Mouse (Mus musculus) forebrain, postnatal 0 days (tissue): ENCODE measurements at regions not wholly inside any gene's neighbourhood (a gene's known extent, or its start where the extent isn't known, plus 50 kb on each side); places are given as distances from the start of the nearest gene placed in this dataset.

ENCODE experiments used
- ATAC-seq: fragments of 200-750 bp; cut with Nextera tagmentation; 2 replicates; pipeline ENCODE4 v1.8.0; 2017; ENCODE audit warnings: mild to moderate bottlenecking, moderate library complexity
- DNase-seq: peaks from one replicate; pipeline ENCODE4 v3.0.0-alpha.2; 2015
- H3K27ac ChIP-seq: fragments of 300-500 bp; sonication (generic); 2 replicates; pipeline ENCODE4 v1.5.1; 2014; ENCODE audit warnings: low read depth, mild to moderate bottlenecking, antibody characterized with exemption, low read length, moderate library complexity, mixed read lengths
- H3K27me3 ChIP-seq: fragments of 300-500 bp; sonication (generic); 2 replicates; pipeline ENCODE4 v1.6.1; 2014; ENCODE audit warnings: mild to moderate bottlenecking, low read length, mixed read lengths; ENCODE audit not compliant: insufficient read depth
- H3K36me3 ChIP-seq: fragments of 300-500 bp; sonication (generic); 2 replicates; pipeline ENCODE4 v1.6.1; 2014; ENCODE audit warnings: mild to moderate bottlenecking, moderate library complexity; ENCODE audit not compliant: insufficient read depth
- H3K4me1 ChIP-seq: fragments of 300-500 bp; sonication (generic); 2 replicates; pipeline ENCODE4 v1.6.1; 2014; ENCODE audit warnings: antibody characterized with exemption; ENCODE audit not compliant: insufficient read depth
- H3K4me2 ChIP-seq: fragments of 300-500 bp; sonication (generic); 2 replicates; pipeline ENCODE4 v1.6.1; 2014; ENCODE audit warnings: low read depth, mild to moderate bottlenecking, moderate library complexity
- H3K4me3 ChIP-seq: fragments of 300-500 bp; sonication (generic); 2 replicates; pipeline ENCODE4 v1.5.1; 2014; ENCODE audit warnings: low read depth, low read length, mixed read lengths
- H3K9ac ChIP-seq: fragments of 300-500 bp; sonication (generic); 2 replicates; pipeline ENCODE4 v1.6.1; 2014; ENCODE audit warnings: mild to moderate bottlenecking
- H3K9me3 ChIP-seq: fragments of 300-500 bp; sonication (generic); 2 replicates; pipeline ENCODE4 v1.6.1; 2016; ENCODE audit warnings: low read length
- CTCF ChIP-seq: sonication (generic); IDR thresholded peaks from 2 replicates; pipeline ENCODE4 v1.5.1; 2016; ENCODE audit warnings: antibody characterized with exemption, control low read depth, low read depth
- WGBS: fragments of 180-500 bp; shearing (Covaris S2); extraction: QIAGEN DNeasy Blood & Tissue Kit; methylation state at CpG from one replicate; pipeline ENCODE4 v1.1.7; 2014; 5-methylcytosine and 5-hydroxymethylcytosine counted together

- Histone ChIP-seq H3K4me1 (no peaks in the 10 kb centered on the region), H3K27ac (no peak overlapping the region), H3K4me3 (no peak overlapping the region), H3K36me3 (no peaks in the 10 kb centered on the region), H3K27me3 (no peaks in the 10 kb centered on the region), H3K9me3 (no peaks in the 10 kb centered on the region), H3K9ac (no peak overlapping the region), H3K4me2 (no peak overlapping the region)
- TF ChIP-seq CTCF: no peak
- no peak for ATAC-seq
- DNase-seq: no peak
- 61% methylated on average over 5 of the region's 5 CpGs for WGBS
These were observed 927.8 kb upstream of the Adgrl2 start for GRCm38 (mm10) chr3:149918201-149918600.

GRCm38 (mm10) chr3:149910721-149911120 is 920.4 kb upstream of the Adgrl2 start:
- H3K9me3 ChIP-seq: no peaks in the 10 kb centered on the region
- no peaks in the 10 kb centered on the region for H3K27me3 ChIP-seq
- H3K27ac ChIP-seq: no peak overlapping the region
- no peaks in the 10 kb centered on the region for H3K36me3 ChIP-seq
- H3K4me3 ChIP-seq: no peak overlapping the region
- ATAC-seq (no peak), DNase-seq (no peak)
- WGBS: 83% methylated on average over 8 of the region's 8 CpGs
- H3K4me1 ChIP-seq: no peaks in the 10 kb centered on the region
- TF ChIP-seq CTCF: no peak
- no peak overlapping the region for H3K4me2 ChIP-seq
- H3K9ac ChIP-seq: no peak overlapping the region

GRCm38 (mm10) chr3:149901783-149902182 is 911.4 kb upstream of the Adgrl2 start:
- Histone ChIP-seq H3K36me3 (no peaks in the 10 kb centered on the region), H3K9me3 (no peaks in the 10 kb centered on the region), H3K27me3 (no peaks in the 10 kb centered on the region), H3K27ac (no peak overlapping the region), H3K4me3 (no peak overlapping the region), H3K4me1 (no peaks in the 10 kb centered on the region), H3K4me2 (no peak overlapping the region), H3K9ac (no peak overlapping the region)
- no peak for TF ChIP-seq CTCF
- no peak for DNase-seq
- no peak for ATAC-seq
- 38% methylated on average over 5 of the region's 5 CpGs for WGBS

GRCm38 (mm10) chr3:149876553-149876952 is 886.2 kb upstream of the Adgrl2 start:
- TF ChIP-seq CTCF: no peak
- no peaks in the 10 kb centered on the region for H3K9me3 ChIP-seq
- H3K36me3 ChIP-seq: no peaks in the 10 kb centered on the region
- H3K4me3 ChIP-seq: no peak overlapping the region
- no peak overlapping the region for H3K9ac ChIP-seq
- no peaks in the 10 kb centered on the region for H3K4me1 ChIP-seq
- 65% methylated on average over 1 of the region's 1 CpGs for WGBS
- H3K27ac ChIP-seq: no peak overlapping the region
- no peak for DNase-seq
- no peaks in the 10 kb centered on the region for H3K27me3 ChIP-seq
- ATAC-seq: no peak
- no peak overlapping the region for H3K4me2 ChIP-seq

GRCm38 (mm10) chr3:149865945-149866344 is 875.6 kb upstream of the Adgrl2 start:
- Histone ChIP-seq H3K9ac (no peak overlapping the region), H3K9me3 (no peaks in the 10 kb centered on the region), H3K4me1 (no peaks in the 10 kb centered on the region), H3K27ac (no peak overlapping the region), H3K4me3 (no peak overlapping the region), H3K36me3 (no peaks in the 10 kb centered on the region), H3K27me3 (no peaks in the 10 kb centered on the region), H3K4me2 (no peak overlapping the region)
- DNase-seq: no peak
- no peak for ATAC-seq
- WGBS: 90% methylated on average over 2 of the region's 2 CpGs
- no peak for TF ChIP-seq CTCF

GRCm38 (mm10) chr3:149846941-149847539 is 856.7 kb upstream of the Adgrl2 start:
- no peaks in the 10 kb centered on the region for H3K36me3 ChIP-seq
- DNase-seq (no peak), ATAC-seq (no peak)
- H3K4me1 ChIP-seq: no peaks in the 10 kb centered on the region
- H3K27ac ChIP-seq: no peak overlapping the region
- no peaks in the 10 kb centered on the region for H3K9me3 ChIP-seq
- no peak overlapping the region for H3K4me3 ChIP-seq
- TF ChIP-seq CTCF: no peak
- no peak overlapping the region for H3K9ac ChIP-seq
- H3K27me3 ChIP-seq: no peaks in the 10 kb centered on the region
- 82% methylated on average over 7 of the region's 7 CpGs for WGBS
- H3K4me2 ChIP-seq: no peak overlapping the region

GRCm38 (mm10) chr3:149845826-149846486 is 855.6 kb upstream of the Adgrl2 start:
- ATAC-seq: no peak
- Histone ChIP-seq H3K36me3 (no peaks in the 10 kb centered on the region), H3K27ac (no peak overlapping the region), H3K4me2 (no peak overlapping the region), H3K4me3 (no peak overlapping the region), H3K4me1 (no peaks in the 10 kb centered on the region), H3K9me3 (no peaks in the 10 kb centered on the region), H3K9ac (no peak overlapping the region), H3K27me3 (no peaks in the 10 kb centered on the region)
- no peak for TF ChIP-seq CTCF
- WGBS: 51% methylated on average over 3 of the region's 3 CpGs
- no peak for DNase-seq
